Mouse (Mus musculus) c-Kit-positive CD71-negative TER-119-negative erythroid progenitor cells, embryonic 14.5 days (primary cell): ENCODE measurements at regions not wholly inside any gene's neighbourhood (a gene's known extent, or its start where the extent isn't known, plus 50 kb on each side); places are given as distances from the start of the nearest gene placed in this dataset.
"Not testable (repeated sequence)": the region's sequence is repeated elsewhere in the genome, so short reads cannot be mapped to it uniquely, and the experiment has no call there.

Source experiments
- DNase-seq: peaks from one replicate; pipeline ENCODE4 v3.0.0-alpha.2; 2013; ENCODE audit warnings: low read depth

DNA sequence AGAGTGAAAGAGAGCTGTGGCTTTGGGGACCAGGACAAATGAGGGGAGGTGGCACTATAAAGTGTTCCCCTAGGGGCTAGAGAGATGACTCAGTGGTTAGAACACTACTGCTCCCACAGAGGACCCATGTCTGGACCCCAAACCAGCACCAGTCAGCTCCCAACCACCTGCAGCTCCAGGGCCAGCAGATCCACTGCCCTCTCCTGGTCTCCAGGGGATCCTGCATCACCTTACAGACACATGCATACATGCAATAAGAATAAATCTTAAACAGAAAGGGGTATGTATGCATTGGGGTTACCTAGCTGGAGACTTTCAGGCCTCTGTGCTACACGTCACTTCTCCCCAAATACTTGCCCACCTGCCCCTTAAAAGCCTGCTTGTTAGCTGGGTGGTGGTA is 93.8 kb upstream of the Zfp706 start:
- no peak for DNase-seq

DNA sequence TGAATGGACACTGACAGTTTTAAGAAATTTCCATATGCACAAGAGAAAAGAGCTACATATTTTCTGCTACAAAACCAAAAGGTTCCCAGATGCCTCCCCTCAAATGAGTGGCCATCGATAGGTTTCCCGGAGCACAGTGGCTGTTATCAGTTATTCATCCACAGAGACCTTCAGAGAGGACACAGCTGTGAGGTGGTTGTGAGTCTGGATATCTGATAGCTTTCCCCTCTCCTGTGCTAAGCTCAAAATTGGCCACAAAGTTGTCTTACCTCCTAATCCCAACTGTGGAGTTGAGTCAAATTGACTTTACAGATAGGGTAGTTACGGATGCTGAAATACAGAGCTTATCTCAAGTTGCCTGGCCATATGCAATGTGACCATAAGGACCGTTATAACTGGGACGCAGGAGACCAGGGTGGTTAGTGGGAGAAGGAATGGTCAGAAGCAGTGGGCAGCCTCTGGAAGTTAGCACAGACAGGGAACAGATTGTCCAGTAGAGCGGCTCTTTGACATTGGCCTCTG is 93.3 kb upstream of the Zfp706 start:
- no peak for DNase-seq

DNA sequence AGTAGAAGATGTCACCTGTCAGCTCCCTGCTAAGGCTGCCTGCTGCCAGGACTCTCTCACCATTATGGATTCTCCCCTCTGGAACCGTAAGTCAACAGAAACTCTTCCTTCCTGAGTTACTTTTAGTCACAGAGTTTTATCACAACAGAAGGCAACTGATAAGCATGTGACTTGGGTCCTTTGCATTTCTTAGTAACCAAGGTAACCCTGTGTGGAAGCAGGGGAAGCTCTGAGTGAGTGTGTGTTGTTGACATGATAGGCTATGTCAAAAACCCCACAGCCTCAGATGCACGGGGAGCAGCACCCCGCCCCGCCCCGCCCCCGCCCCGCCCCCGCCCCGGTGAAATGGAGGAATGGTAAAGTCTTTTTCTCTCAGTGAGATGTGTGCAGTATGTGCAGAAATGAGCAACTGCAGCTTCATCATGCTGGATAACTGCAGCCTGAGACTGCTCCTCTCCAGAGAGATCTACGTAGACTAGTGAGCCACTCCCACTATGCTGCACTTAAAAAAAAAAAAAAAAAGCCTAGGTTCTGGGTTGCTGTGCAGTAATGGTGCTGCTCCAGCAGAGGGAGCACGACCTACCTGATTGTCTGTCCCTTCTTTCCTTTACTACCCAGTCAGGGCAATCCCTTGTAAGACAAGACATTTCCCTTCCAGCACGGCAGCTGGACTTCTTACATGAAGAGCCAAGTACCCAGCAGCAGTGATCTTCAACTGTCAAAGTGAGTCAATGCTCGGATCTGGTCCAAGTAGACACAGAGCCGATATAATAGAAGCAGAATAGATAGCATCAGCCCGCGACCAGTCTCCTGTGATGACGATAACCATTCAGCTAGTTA is 92.6 kb upstream of the Zfp706 start:
- peak; percentile 39 for DNase-seq

DNA sequence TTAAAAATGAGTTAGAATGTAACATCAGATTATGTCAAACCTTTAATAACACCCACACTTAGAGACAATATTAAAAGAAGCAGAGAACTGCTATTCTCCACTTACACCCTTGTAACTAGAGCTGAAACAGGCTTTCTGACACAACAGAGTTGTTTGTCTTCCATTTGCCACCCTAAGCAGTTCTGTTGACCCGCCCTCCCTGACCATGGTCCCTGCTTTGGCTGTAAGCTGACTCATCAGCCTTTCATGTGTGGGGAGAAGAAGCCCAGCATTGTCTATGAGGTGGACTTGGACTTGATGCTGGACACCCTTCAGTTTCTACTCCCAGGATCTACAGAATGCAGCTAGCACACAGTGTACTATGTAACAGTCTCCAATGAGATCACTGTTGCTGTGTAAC is 91.6 kb upstream of the Zfp706 start:
- DNase-seq = no peak

DNA sequence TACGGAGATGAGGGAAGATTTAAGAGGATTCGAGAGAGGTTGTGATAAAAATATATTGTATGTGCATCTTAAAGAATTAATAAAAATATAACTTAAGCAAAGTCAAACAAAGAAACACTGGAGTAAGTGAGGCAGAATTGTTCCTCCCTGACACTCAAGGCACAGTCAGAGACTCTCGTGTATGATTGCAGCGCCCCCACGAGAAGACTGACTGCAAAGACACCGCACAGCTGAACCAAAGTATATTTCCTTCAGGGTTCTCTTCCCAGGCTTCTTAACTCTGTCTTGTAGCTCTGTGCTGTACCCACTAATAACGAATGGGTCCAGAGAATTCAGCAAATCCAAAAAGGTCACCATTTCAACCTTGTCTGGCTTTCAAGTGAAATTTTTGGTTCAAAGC is 89.9 kb upstream of the Zfp706 start:
- DNase-seq = no peak

DNA sequence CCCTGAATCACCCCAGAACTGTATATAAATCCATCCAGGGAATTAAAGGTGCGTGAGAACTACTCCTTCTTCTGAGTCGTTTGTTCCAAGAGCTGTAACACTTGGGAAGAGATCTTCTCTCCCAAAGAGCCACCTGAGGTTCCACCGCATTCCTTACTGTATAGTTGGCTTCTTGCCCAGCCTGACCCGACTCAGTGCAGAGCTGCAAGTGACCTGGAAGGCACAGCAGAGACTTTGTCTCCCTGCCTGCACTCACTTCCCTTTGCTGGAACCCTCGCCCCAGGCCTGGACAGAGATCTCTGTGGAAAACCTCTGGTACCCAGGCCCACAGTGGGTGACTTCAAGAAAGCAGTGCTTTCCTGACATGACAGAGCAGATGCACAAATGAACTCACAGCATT is 83.6 kb upstream of the Zfp706 start:
- not testable (repeated sequence) for DNase-seq

DNA sequence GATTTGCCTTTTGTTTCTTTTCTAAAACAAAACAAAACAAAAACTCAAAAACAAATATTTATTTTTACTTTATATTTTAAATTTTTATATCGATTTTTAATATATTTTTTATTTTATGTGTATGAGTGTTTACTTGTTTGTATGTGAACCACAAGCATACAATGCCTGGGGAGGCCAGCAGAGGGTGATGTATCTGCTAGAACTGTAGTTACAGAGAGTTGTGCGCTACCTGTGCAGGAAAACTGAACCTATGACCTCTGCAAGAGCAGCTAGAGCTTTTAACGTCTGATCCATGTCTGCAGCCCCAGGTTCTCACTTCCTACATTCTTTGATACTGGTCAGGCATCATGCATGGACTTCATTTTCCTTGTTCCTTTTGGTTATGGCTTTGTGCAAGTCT is 76.2 kb upstream of the Zfp706 start:
- DNase-seq = no peak

DNA sequence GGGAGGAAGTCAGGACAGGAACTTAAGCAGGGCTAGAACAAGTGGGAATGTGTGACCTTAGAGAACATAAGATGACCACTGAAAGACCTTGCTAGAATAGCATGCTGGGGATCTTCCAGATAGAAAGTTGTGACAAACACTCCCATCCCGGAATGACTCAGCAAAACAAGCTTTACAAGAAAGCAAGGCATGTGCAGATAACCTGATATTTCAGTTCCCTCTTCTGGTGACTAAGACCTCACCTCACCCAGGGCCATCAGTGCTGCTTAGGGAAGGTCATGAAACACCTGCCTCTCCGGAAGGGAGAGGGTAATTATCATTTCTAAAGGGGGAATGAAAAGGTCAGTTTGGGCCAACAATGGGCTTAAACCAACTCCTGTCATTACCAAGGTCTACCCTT is 74.3 kb upstream of the Zfp706 start:
- no peak for DNase-seq

DNA sequence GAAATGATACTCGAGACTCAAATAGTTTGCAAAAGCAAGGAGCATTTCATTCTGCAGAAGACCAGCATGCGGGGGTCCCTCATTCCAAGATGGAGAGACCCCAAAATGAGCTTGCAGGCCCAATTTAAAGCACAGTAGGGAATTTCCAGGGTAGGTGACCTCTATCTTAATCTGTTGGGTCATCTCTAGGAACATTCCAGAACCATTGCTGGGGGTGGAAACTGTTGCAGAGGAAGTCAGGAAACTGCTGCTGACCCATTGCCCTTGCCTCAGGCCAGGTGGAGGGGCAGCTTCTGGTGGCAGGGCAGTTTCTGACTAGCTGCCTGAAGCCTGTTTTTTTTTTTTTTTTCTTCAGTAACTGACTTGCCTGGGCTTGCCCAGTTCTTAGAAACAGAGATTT is 73.4 kb upstream of the Zfp706 start:
- no peak for DNase-seq

DNA sequence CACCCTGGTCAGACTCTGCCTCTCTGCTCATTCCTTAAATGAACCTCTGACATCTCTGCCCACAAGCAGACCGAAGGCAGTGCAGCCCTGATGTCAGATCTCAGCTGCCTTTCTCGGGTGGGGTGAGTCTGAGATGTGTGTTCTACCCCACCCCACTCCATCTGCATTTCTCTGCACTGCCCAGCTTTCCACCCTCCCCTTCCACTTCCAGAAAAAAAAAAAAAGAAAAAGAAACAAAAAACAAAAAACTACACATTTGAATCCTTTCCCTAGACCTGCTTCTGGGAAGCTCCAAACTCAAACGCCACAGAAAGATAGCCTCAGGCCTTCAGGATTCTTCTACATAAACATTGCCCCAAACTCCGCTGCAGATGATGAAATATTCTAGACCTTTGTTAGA is 72.8 kb upstream of the Zfp706 start:
- DNase-seq = no peak

DNA sequence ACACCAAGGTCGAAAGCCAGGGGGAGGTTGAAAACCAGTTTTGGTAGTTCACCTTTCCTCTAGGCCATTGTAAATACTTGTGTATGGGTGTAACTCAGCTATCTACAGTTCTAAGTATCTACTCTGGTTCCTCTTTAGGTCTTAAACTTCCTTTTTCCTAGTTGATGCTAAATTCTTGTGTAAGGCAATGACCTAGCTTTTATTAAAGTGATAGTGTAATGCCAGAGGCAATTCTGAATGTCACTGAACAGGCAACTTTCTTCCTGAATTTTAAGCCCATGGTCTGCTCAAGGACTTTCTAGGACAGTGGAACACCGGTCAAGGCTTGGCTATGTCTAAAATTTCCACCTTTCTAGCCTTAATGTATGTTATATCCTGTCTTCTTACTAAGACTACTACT is 66.6 kb upstream of the Zfp706 start:
- not testable (repeated sequence) for DNase-seq

DNA sequence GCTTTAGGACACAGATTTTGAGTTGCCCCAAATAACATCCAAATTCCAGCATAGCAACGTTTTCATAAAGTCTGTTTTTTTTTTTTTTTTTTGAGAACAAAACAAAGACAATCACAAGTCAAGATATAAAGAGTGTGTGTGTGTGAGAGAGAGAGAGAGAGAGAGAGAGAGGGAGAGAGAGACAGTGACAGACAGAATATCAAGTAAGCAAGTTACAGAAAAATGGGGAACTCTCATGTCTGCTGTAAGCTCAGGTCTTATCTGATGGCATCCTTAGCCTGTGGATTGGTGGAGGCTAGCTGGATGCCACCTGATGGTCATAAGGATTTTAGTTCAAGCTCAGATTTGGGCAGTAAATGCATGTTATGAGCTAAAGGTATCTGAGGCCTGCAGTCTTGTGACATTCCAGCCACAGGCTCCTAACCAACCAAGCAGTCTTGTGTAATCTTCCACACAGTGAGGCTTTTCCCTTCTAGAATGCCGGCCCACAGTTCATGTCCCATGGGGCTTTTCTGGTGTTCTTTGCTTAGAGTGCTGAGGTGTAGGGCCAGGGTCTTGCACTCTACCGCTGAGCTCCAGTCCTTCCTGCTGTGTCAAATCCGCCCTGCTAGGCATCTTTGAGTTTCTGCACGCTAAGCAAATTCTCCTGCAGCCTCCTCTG is 64.8 kb upstream of the Zfp706 start:
- DNase-seq = no peak

DNA sequence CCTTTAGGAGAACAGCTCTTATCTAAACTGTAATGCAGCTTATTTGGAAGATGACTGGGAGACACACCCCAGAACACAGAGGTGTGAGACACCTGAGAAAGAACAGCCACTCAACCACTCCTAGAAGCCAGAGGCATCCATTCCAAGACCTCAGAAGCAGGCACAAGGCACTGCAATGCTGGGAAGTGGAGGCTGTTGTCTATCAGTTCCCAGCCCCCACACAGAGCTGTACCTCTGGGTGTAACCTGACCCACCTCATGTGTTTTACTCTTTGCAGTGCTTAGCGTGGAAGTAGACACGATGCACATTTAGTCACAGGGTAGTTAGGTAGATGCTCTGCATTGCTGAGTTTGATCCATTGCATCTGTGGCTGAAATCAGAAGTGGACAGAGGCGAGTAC is 62.6 kb upstream of the Zfp706 start:
- DNase-seq = no peak

DNA sequence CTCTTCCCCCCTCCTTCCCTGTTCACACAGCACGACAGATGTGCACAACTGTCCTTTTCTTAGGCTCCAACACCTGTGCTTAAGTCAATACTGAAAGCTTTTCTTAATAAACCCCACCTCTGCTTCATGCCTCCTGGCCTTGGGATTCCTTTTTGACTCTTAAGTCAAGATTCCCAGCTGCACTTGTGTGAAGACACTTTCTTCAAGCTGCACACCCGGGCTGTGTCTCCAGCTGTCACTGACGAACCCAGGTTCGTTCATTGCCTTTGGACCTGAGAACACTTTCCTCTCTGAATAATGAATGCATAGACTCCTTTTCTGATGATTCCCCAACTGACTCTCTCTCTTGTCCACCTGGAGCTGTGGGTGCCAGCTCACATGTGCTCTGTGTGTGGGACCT is 59.8 kb upstream of the Zfp706 start:
- no peak for DNase-seq

DNA sequence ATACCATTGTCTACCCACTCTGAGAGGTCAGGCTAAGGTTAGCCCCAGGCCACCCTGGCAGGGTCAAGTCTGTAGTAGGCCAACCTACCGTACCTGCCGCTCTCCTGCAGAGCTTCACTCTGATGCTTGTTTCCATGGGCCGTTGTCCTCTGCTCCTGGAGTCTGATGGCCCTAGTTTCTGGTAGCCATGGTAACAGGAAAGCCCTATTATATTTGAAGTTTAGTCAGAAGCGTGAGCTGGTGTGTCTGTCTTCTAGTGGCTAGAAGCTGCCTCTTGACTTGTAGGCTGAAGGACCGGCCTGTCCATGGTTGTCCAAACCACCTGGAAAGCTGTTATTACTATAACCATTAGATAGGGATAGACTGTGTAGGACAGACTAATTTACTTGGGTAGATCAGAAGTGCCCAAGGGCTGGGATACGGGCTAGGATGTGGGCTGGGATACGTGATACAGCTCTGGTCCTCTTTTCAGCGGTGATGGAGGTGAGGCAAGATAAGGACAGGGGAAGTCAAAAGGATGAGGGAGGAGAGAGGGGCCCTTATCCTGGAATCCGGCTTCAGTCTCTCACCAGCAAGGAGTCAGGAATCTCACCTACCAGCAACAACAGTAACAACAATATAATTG is 58.5 kb upstream of the Zfp706 start:
- DNase-seq = no peak

DNA sequence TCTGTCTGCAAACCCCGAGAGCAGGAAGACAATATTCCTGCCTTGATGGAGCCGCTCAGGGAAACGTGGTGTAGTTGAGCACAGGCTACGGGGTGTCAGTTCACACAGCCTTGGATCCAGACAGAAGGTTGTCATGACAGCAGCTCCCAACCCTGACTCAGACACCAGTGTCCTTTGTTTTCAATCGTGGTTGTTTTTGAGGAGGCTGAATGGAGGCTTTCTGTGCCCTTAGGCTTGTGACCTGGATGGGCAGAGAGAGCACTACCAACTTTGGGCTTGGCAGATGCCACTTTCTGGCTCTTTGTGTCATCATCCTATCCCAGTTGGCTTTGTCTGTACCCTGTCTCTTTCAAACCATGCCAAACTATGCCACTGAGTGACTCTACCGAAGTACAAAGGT is 57.8 kb upstream of the Zfp706 start:
- no peak for DNase-seq

DNA sequence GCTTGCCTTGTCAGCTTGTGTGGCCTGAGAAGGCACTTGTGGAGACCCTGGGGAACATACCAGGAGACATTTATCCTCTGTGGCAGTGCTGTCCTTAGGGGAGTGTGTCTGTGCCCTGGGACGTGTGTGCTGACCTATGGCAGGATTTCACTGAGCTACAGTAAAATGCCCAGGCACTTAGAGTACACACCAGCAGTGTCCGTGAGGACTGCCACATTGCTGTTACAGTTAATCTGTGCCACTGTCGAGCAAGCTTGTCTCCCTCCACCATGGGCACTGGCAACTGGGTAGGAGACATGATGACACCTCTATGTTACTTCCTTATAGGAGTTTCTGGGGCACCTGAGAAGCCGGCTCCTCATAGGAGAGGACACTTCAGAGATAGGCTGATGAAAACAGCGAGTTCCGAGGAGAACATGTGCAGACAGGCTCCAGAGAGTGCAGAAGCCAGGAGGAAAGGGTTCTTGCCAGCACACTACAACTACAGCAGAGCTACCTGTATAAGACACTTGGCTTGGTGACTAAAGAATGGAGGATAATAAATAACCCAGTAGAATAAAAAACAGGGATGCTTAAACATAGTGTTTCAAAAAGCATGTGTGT is 56.3 kb upstream of the Zfp706 start:
- DNase-seq = no peak

DNA sequence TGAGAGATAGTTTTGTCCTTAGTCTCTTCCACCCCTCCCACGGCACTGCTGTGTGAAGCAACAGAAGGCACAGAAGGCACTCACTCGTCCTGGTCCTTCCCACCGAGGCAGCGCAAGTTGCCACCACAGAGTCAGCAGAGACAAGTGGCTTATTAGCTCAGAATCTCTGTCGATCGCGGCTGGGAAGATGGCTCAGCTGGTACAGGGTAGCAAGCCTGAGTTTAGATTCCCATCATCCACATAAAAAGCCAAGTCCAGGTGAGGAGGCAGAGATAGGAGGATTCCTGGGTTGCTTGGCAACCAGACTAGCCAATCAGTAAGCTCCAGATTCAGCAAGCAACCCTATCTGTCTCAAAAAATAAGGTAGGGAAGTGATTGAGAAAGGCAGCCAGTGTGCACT is 55.0 kb upstream of the Zfp706 start:
- DNase-seq = no peak

DNA sequence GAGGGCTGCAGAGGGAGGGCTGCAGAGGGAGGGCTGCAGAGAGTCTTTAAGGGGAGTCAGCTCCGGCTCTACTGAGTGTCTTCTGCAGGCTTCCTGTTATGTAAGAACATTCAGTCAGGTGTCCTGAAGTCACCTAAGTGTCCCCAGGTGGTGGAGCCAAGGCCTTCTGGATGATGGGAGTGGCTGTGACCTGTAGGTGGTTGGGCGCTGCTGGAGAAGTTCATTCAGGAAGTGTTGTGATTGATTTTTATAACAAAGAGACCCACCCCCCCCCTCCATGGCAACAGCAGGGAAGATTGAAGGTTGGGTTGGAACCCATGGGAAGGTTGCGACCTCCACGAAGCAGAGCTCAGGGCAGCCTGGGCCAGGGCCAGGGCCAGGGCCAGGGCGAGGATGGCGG is 53.9 kb upstream of the Zfp706 start:
- no peak for DNase-seq

DNA sequence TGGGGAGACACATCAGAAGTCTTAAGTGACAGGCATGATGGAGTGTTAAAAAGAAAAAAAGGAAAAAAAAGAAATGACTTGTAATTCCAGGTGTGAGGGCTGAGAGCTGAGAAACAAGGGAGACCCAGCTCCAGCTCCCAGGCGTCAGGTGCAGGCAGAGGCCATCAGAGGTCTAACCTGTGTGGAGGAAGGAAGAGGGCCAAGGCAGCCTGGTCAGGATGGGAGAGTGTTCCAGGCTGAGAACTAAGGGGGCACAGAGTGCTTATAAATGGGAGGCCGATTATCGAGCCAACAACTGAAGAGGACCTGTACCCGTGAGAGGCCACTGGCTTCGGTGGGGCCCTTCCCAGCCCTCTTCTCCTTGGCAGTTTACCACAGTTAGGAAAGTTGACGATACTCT is 53.3 kb upstream of the Zfp706 start:
- DNase-seq = no peak
